Mouse (Mus musculus): ENCODE data around the gene Pcgf2.
"Not testable (repeated sequence)": the region's sequence is repeated elsewhere in the genome, so short reads cannot be mapped to it uniquely, and the experiment has no call there.

The Pcgf2 gene

DNA sequence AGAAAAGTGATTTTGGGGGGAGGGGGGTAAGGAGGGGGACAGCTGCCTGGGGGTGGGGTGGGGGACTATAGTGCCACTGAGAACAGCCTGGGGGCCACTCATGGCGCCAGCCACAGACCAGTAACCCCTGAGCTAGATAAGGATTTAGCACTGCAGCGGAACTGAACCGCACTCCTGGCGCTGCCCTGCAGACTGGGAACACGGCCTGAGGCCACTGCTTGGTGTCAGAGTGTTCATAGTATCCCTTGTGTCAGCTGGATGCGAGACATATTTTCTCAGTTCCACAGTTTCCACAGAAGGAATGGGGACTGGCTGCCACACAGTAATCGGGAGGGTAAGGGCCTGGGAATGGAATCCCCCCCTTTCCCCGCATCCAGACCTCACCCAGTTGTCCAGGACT is 15.7 kb upstream of the Pcgf2 start:
- DNase-seq: no peak

GRCm38 (mm10) chr11:97714784-97715760 is 14.8 kb upstream of the Pcgf2 start:
- peak in 1 of 2 experiments; percentile 47 for DNase-seq

DNA sequence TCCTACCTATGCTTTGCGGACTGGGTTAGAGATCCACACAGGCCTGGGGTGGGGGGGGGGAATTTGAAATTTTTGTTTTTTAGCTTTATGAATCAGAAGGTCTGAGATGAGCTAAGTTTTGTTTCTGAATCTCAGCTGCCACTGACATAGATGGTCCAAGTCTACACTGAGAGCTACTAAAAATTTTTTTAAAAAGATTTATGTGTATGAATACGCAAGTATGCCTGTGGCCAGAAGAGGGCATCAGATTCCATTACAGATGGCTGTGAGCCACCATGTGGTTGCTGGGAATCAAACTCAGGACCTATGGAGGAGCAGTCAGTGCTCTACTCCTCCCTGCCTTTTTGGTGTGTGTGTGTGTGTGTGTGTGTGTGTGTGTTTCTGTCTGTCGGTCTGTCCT is 14.1 kb upstream of the Pcgf2 start:
- DNase-seq: no peak

- DNase-seq: no peak
Measured at GRCm38 (mm10) chr11:97713896-97714295, 13.6 kb upstream of the Pcgf2 start.

GRCm38 (mm10) chr11:97712286-97712685 is 12.0 kb upstream of the Pcgf2 start:
- no peak for DNase-seq

DNA sequence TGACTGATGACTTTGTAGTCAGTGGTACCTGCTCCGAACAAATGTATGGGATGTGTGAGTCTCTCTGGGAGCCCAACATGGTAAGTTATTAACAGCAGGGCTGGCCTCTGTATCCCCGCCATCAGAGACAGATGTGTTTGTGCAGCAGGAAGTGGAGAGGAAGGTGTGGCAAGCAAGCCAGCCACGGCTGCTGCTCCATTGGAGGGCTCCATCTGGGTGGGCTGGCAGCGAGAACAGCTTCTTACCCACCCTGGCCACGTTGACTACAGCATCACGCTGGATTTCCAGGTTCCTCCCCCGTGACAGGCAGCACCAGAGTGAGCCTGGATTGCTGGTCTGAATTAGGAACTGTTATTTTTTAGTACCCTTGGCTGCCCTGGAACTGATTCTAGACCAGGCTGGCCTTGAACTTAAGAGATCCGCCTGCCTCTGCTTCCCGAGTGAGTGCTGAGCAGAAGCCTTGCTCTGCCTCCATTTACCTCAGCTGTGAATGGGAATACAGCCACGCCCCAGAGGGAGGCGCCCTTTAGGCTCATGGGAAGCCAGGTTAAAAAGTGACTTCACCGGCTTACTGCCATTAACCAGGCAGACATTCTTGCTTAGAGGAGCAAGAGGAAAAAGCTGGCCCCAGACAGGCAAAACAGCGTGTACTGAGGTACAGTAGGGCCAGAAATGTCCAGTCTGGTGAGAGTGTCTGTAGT is 11.1 kb upstream of the Pcgf2 start:
- DNase-seq: no peak

- not testable (repeated sequence) for DNase-seq
Measured at GRCm38 (mm10) chr11:97710067-97710466, 9.8 kb upstream of the Pcgf2 start.

GRCm38 (mm10) chr11:97703039-97703826 is 2.9 kb upstream of the Pcgf2 start, which contains the start of gene Psmb3:
Psmb3 (plus strand) TSS chr11:97703399.
- DNase-seq: peak; percentile 97 to 99

DNA sequence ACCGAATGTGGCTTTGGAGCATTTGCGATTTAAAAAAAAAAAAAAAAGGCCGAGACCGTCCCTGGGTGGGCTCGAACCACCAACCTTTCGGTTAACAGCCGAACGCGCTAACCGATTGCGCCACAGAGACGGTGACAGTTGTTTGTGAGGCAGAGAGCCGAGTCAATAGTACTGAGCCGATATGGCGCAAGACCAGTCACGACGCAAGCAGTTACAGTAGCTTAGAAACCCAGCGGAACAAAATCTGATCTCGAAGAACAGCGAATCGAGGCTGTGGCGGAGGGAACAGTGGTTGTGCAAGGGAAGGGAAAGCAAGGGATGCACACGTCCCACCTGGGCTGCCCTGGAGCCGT is 2.1 kb upstream of the Pcgf2 start:
- DNase-seq: peak; percentile 91 to 95

DNA sequence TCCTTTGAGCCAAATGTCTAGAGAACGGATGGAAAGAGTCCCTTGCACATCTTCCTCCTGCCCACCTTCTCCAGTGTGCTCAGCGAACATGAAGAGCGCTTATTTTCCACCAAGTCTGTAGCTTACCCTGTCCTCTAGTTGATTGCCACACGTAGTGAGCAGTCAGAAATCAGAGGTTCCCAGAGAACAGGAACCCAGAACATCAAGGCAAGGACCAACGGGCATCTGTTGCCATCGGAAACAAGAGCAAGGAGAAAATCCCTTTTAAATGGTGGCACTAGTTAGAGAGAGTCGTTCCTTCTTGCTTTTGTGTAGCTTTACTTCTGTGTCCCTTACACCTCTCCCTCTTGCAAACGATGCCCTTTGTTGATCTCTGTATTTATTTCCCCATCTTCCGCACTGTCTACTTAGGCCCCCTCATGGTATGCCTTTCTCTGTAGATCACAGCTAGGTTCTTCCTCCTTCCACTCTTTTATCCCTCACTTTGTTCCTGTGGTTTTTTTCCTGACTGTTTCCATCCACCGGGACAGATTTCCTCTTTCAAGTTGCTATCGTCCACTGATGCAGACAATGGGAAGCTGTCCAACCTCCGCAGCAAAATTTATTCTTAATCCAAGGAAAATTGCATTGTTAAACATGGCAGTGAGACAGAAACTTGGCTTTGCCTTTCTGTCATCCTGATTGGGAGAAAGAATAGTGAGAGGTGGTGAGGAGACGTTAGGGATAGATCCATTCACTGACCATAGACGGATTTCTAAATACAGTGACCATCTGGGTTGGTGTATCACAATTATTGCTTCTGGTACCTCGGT is 1.5 kb upstream of the Pcgf2 start:
- DNase-seq: no peak

GRCm38 (mm10) chr11:97700746-97701580 is 666 bp upstream of the Pcgf2 start:
- peak; percentile 57 to 64 for DNase-seq

- peak; percentile 91 to 92 for DNase-seq
Measured at GRCm38 (mm10) chr11:97699626-97700002, 683 bp downstream of the Pcgf2 start.

DNA sequence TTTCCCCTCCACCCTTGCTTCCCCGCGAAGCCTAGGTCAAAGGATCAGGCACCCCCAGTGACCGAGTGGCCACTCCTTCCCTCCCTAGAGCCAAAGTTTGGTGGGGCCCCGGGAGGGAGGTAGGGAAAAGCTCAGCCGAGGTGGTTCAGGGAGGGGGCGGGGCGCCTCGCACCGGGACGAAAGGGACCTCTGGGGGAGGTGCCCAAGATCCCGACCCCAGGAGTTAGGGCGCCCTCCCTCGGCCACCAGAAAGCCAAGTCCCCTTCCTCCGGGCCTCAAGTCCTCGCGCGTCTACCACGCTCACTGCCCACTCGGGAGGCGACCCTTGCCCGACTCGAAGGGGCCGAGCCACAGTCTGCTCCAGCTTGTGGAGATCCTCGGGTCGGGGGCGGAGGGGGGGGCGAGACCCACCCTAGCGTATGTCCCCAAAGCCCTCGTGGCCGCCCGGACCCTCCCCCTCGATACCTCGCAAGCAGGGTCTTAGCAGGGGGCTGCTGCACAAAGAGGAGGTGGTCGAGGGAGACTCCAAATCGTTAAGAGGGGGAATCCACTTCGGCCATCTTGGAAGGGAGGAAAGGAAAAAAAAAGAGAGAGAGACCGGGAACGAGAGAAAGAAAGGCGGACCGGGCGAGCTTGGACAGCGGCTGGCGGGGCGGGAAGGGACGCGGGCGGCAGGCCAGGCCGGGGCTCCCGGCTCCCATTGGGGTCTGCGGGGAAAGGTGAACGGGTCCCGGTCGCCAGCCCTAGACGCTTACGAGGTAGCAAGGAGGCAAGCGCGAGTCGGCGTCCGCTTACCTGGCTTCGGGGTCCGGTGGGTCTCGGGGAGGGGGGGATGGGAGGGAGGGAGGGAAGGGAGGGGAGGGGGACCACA is 1.3 kb downstream of the Pcgf2 start:
- DNase-seq: peak; percentile 89

- no peak for DNase-seq
Measured at GRCm38 (mm10) chr11:97697891-97698529, 2.3 kb downstream of the Pcgf2 start.

- no peak for DNase-seq
Measured at GRCm38 (mm10) chr11:97697199-97697890, 3.0 kb downstream of the Pcgf2 start.

- DNase-seq: no peak
Measured at GRCm38 (mm10) chr11:97696669-97697068, 3.6 kb downstream of the Pcgf2 start.

GRCm38 (mm10) chr11:97695712-97696401 is 4.4 kb downstream of the Pcgf2 start:
- DNase-seq: no peak

- peak; percentile 59 to 69 for DNase-seq
Measured at GRCm38 (mm10) chr11:97694921-97695711, 5.2 kb downstream of the Pcgf2 start.

All from lung, postnatal 4 days (tissue).